Mouse (Mus musculus) liver, embryonic 13.5 days (tissue): Measurements from ENCODE around the gene Vmn1r236. TPM values are rescaled to one million over a fixed set of nuclear protein-coding genes. Genes with fewer than 3 reads are reported as not detected.
A peak's percentile ranks its signal among the peaks of the same experiment; 100 is the strongest.

Experiments
- ATAC-seq: fragments of 200-750 bp; cut with Nextera tagmentation; 2 replicates; pipeline ENCODE4 v1.8.0; 2017; ENCODE audit warnings: low read depth, mild to moderate bottlenecking, moderate number of reproducible peaks, moderate library complexity
- DNase-seq: peaks from one replicate; pipeline ENCODE4 v3.0.0; 2022
- H3K27ac ChIP-seq: fragments of 300-500 bp; sonication (generic); 2 replicates; pipeline ENCODE4 v1.5.1; 2015; ENCODE audit warnings: moderate library complexity, mild to moderate bottlenecking, inconsistent platforms
- H3K27me3 ChIP-seq: fragments of 300-500 bp; sonication (generic); 2 replicates; pipeline ENCODE4 v1.6.1; 2015; ENCODE audit warnings: mild to moderate bottlenecking, inconsistent platforms
- H3K36me3 ChIP-seq: fragments of 300-500 bp; sonication (generic); 2 replicates; pipeline ENCODE4 v1.6.1; 2015; ENCODE audit warnings: mild to moderate bottlenecking, inconsistent platforms
- H3K4me1 ChIP-seq: fragments of 300-500 bp; sonication (generic); replicated peaks from 2 replicates; pipeline ENCODE4 v1.6.1; 2015; ENCODE audit warnings: inconsistent platforms
- H3K4me2 ChIP-seq: fragments of 300-500 bp; sonication (generic); 2 replicates; pipeline ENCODE4 v1.6.1; 2015; ENCODE audit warnings: inconsistent platforms, mild to moderate bottlenecking, moderate library complexity
- H3K4me3 ChIP-seq: fragments of 300-500 bp; sonication (generic); replicated peaks from 2 replicates; pipeline ENCODE4 v1.5.1; 2015; ENCODE audit warnings: mild to moderate bottlenecking, inconsistent platforms
- H3K9ac ChIP-seq: fragments of 300-500 bp; sonication (generic); 2 replicates; pipeline ENCODE4 v1.6.1; 2015; ENCODE audit warnings: mild to moderate bottlenecking, inconsistent platforms
- H3K9me3 ChIP-seq: fragments of 300-500 bp; sonication (generic); replicated peaks from 2 replicates; pipeline ENCODE4 v1.6.1; 2016; ENCODE audit warnings: inconsistent platforms
- WGBS: fragments of 180-500 bp; shearing (Covaris S2); methylation state at CpG from one replicate; pipeline ENCODE4 v1.1.7; 2015; ENCODE audit not compliant: insufficient replicate concordance; 5-methylcytosine and 5-hydroxymethylcytosine counted together
- microRNA-seq: library from miRNA; unstranded; fragments of <30 nt; microRNA quantifications from one replicate; pipeline ENCODE4, GENCODE M21; 2016
- polyA plus RNA-seq: library from polyadenylated mRNA; unstranded; fragments of >200 nt; fragmentation: Nextera tagmentation; extraction: Ambion mirVana; gene quantifications from 2 replicates; pipeline ENCODE4 v1.2.1, GENCODE M21; 2015

The Vmn1r236 gene
- not detected in 2 replicates for polyA plus RNA-seq

- Histone ChIP-seq H3K4me3 (no peak within 1 kb of the TSS), H3K4me2 (no peak within 1 kb of the TSS), H3K36me3 (no peaks in the 10 kb centered on the region), H3K27me3 (no peaks in the 10 kb centered on the region), H3K9me3 (no peaks in the 10 kb centered on the region), H3K4me1 (no peaks in the 10 kb centered on the region), H3K9ac (no peak within 1 kb of the TSS), H3K27ac (no peak within 1 kb of the TSS)
- 55% methylated on average over 3 of the region's 3 CpGs for WGBS
- DNase-seq: no peak
- ATAC-seq: no peak
Measured at GRCm38 (mm10) chr17:21282642-21283041, at the start of gene Vmn1r236. Gene Vmn1r236, plus strand, starts transcription at chr17:21282942.

GRCm38 (mm10) chr17:21256111-21256510 lies 26.6 kb upstream of the Vmn1r236 start, which contains the start of gene Vmn1r235:
Gene Vmn1r235, plus strand, starts transcription at chr17:21256411.
- no peak within 1 kb of the TSS for H3K4me3 ChIP-seq
- no peak within 1 kb of the TSS for H3K4me2 ChIP-seq
- no peaks in the 10 kb centered on the region for H3K27me3 ChIP-seq
- no peak within 1 kb of the TSS for H3K27ac ChIP-seq
- H3K9me3 ChIP-seq: no peaks in the 10 kb centered on the region
- no peak within 1 kb of the TSS for H3K9ac ChIP-seq
- ATAC-seq (no peak), DNase-seq (no peak)
- H3K4me1 ChIP-seq: no peaks in the 10 kb centered on the region
- H3K36me3 ChIP-seq: no peaks in the 10 kb centered on the region

GRCm38 (mm10) chr17:21272103-21272502 lies 10.6 kb upstream of the Vmn1r236 start:
- ATAC-seq: no peak
- H3K4me3 ChIP-seq: no peak overlapping the region
- H3K9ac ChIP-seq: no peak overlapping the region
- no peaks in the 10 kb centered on the region for H3K9me3 ChIP-seq
- H3K27me3 ChIP-seq: no peaks in the 10 kb centered on the region
- no peak overlapping the region for H3K27ac ChIP-seq
- no peaks in the 10 kb centered on the region for H3K4me1 ChIP-seq
- no peaks in the 10 kb centered on the region for H3K36me3 ChIP-seq
- DNase-seq: peak; percentile 22
- no peak overlapping the region for H3K4me2 ChIP-seq
- WGBS: 7% methylated on average over 4 of the region's 4 CpGs

- no peaks in the 10 kb centered on the region for H3K9me3 ChIP-seq
- DNase-seq: no peak
- H3K27ac ChIP-seq: no peak overlapping the region
- H3K9ac ChIP-seq: no peak overlapping the region
- no peaks in the 10 kb centered on the region for H3K36me3 ChIP-seq
- H3K4me3 ChIP-seq: no peak overlapping the region
- ATAC-seq: no peak
- H3K27me3 ChIP-seq: no peaks in the 10 kb centered on the region
- no peaks in the 10 kb centered on the region for H3K4me1 ChIP-seq
- no peak overlapping the region for H3K4me2 ChIP-seq
Measured at GRCm38 (mm10) chr17:21284395-21284794, 1.7 kb downstream of the Vmn1r236 start.

- no peaks in the 10 kb centered on the region for H3K27me3 ChIP-seq
- H3K36me3 ChIP-seq: no peaks in the 10 kb centered on the region
- no peak overlapping the region for H3K27ac ChIP-seq
- no peak overlapping the region for H3K9ac ChIP-seq
- no peaks in the 10 kb centered on the region for H3K4me1 ChIP-seq
- H3K4me3 ChIP-seq: no peak overlapping the region
- no peak for ATAC-seq
- DNase-seq: no peak
- no peaks in the 10 kb centered on the region for H3K9me3 ChIP-seq
- no peak overlapping the region for H3K4me2 ChIP-seq
Measured at GRCm38 (mm10) chr17:21289695-21290094, 7.0 kb downstream of the Vmn1r236 start.

GRCm38 (mm10) chr17:21311565-21311964 lies 28.8 kb downstream of the Vmn1r236 start, which contains the start of gene Vmn1r237:
Gene Vmn1r237, plus strand, starts transcription at chr17:21311865.
- no peak within 1 kb of the TSS for H3K27ac ChIP-seq
- no peak within 1 kb of the TSS for H3K9ac ChIP-seq
- H3K4me3 ChIP-seq: no peak within 1 kb of the TSS
- no peaks in the 10 kb centered on the region for H3K9me3 ChIP-seq
- H3K36me3 ChIP-seq: no peaks in the 10 kb centered on the region
- ATAC-seq: no peak
- no peaks in the 10 kb centered on the region for H3K27me3 ChIP-seq
- DNase-seq: no peak
- no peaks in the 10 kb centered on the region for H3K4me1 ChIP-seq
- H3K4me2 ChIP-seq: no peak within 1 kb of the TSS

Small RNAs within 50 kb of the gene (microRNA-seq; reads per million reads assigned to microRNA genes)
- gene Gm26384: not detected

Other genes starting within 250 kb of the Vmn1r236 start
- not detected in 2 replicates for gene Vmn1r234, start 56.9 kb upstream of the Vmn1r236 start, polyA plus RNA-seq
- gene Vmn1r235, start 26.5 kb upstream of the Vmn1r236 start, polyA plus RNA-seq: not detected in 2 replicates
- gene Vmn1r237, start 28.9 kb downstream of the Vmn1r236 start, polyA plus RNA-seq: not detected in 2 replicates
- 0.68 and 1.1 TPM in 2 replicates for gene Zfp677, start 100.8 kb downstream of the Vmn1r236 start, polyA plus RNA-seq
- gene Zfp54, start 140.3 kb downstream of the Vmn1r236 start, polyA plus RNA-seq: 2.1 and 2.6 TPM in 2 replicates
- gene Zfp51, start 167.4 kb downstream of the Vmn1r236 start, polyA plus RNA-seq: 6.5 and 7.8 TPM in 2 replicates
- gene Zfp53, start 206.1 kb downstream of the Vmn1r236 start, polyA plus RNA-seq: 3.2 and 5.2 TPM in 2 replicates